8 mouse cellular contexts compared by ENCODE assay signal in the genomic region with DNA sequence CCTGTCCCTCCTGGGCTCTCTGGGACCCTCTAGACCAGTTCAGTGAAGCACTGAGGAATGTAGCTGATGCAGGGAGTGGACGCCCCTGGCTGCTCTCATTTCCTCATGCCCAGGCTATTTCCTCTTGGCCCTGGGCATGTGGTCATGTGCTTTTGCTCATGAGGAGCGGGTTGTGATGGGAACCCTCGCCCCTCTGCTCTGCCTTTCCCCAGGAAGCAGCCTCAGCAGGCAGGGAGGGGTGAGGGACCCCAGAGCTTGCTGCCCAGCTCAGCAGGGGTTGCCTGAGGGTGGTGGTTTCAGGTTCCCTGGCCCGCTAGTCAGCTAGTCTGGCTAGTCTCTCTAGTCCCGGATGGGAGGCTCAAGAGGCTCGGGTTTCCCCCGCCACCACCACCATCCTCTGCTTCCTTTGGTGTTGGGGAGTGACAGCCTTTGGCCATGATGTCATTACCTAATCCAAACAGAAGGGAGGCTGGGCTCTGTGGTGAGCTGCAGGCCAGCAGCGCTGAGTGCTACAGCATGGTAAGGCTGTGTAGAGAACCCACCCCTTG. TPM values are rescaled to one million over a fixed set of nuclear protein-coding genes. Genes with fewer than 3 reads are reported as not detected.
DNase-seq lines count a peak whose midpoint lies in the region; ATAC-seq and TF ChIP-seq lines count a peak whose summit lies in the region.

No protein-coding gene starts in this region.

- H3K79me3 ChIP-seq in C2C12 (ENCODE audit: low read depth): no peaks in the 10 kb centered on the region

- H3ac ChIP-seq in C2C12 (ENCODE audit: control insufficient read depth, insufficient read length, low read depth): peak overlapping the region; percentile 20

- H3K79me2 ChIP-seq in C2C12 (ENCODE audit: control insufficient read depth, insufficient read depth): peaks cover 13% of the 10 kb centered on the region

- H3K36me3 ChIP-seq in C2C12 (ENCODE audit: control insufficient read depth, insufficient read depth): no peaks in the 10 kb centered on the region
- H3K36me3 ChIP-seq in hindbrain, postnatal 0 days (ENCODE audit: insufficient read depth, low read length): no peaks in the 10 kb centered on the region
- no peaks in the 10 kb centered on the region for H3K36me3 ChIP-seq in liver, embryonic 13.5 days

- no peaks in the 10 kb centered on the region for H3K27me3 ChIP-seq in C2C12 (ENCODE audit: control insufficient read depth, insufficient read depth, insufficient read length)
- no peaks in the 10 kb centered on the region for H3K27me3 ChIP-seq in hindbrain, postnatal 0 days (ENCODE audit: insufficient read depth, low read length)
- H3K27me3 ChIP-seq in liver, embryonic 13.5 days: no peaks in the 10 kb centered on the region

- WGBS in hindbrain, postnatal 0 days: 12% methylated on average over 8 of the region's 8 CpGs
- WGBS in liver, embryonic 13.5 days (ENCODE audit: insufficient replicate concordance): under 1% methylated on average over 8 of the region's 8 CpGs

- peak; percentile 57 for DNase-seq in gastrocnemius, postnatal 10 days
- peak; percentile 53 for DNase-seq in hindbrain, postnatal 0 days (ENCODE audit: low spot score)
- no peak for DNase-seq in liver, embryonic 13.5 days
- DNase-seq in spleen, postnatal 10 days (ENCODE audit: low spot score in 2 of 2): no peak

- H3K4me2 ChIP-seq in hindbrain, postnatal 0 days (ENCODE audit: low read depth, low read length): no peak overlapping the region
- 0 out of 2 replicates have a peak overlapping the region, but pooled peaks have one; percentile 3 for H3K4me2 ChIP-seq in liver, embryonic 13.5 days

- H3K4me1 ChIP-seq in hindbrain, postnatal 0 days (ENCODE audit: insufficient read depth, low read length): peaks cover 5% of the 10 kb centered on the region; the same call in 1 of the 2 replicates
- peaks cover 17% of the 10 kb centered on the region for H3K4me1 ChIP-seq in liver, embryonic 13.5 days (replicated peaks)

- peak; percentile 47 for ATAC-seq in activated CD4-positive, CD25-positive, alpha-beta regulatory T cell, adult 4 months
- ATAC-seq in hindbrain, postnatal 0 days: peak; percentile 77
- peak; percentile 60 for ATAC-seq in liver, embryonic 13.5 days (ENCODE audit: low read depth)
- ATAC-seq in monocyte, adult 5-6 weeks (replicated peaks; ENCODE audit: insufficient number of reproducible peaks, low FRiP score, low TSS enrichment, poor library complexity, severe bottlenecking): peak; percentile 80
- ATAC-seq in erythroid progenitor cell, adult 5-6 weeks (replicated peaks; ENCODE audit: low FRiP score, poor library complexity, severe bottlenecking): no peak

- no peak for TF ChIP-seq CTCF in C2C12 (IDR thresholded peaks at IDR 0.05; ENCODE audit: control insufficient read depth, insufficient read depth, insufficient read length)
- no peak for TF ChIP-seq CTCF in hindbrain, postnatal 0 days (IDR thresholded peaks at IDR 0.05; ENCODE audit: low read depth)

- H3K27ac ChIP-seq in hindbrain, postnatal 0 days: peak overlapping the region; percentile 34; the same call in 1 of the 2 replicates
- no peak overlapping the region for H3K27ac ChIP-seq in liver, embryonic 13.5 days

- no peaks in the 10 kb centered on the region for H3K9me3 ChIP-seq in hindbrain, postnatal 0 days (ENCODE audit: low read length)
- H3K9me3 ChIP-seq in liver, embryonic 13.5 days (replicated peaks): no peaks in the 10 kb centered on the region

- H3K9ac ChIP-seq in hindbrain, postnatal 0 days (replicated peaks; ENCODE audit: low read length): peak overlapping the region; percentile 9; the same call in 1 of the 2 replicates
- no peak overlapping the region for H3K9ac ChIP-seq in liver, embryonic 13.5 days

- H3K4me3 ChIP-seq in C2C12 (ENCODE audit: insufficient read depth, poor library complexity, severe bottlenecking): no peak overlapping the region
- H3K4me3 ChIP-seq in hindbrain, postnatal 0 days (ENCODE audit: low read length): no peak overlapping the region
- no peak overlapping the region for H3K4me3 ChIP-seq in liver, embryonic 13.5 days (replicated peaks)

TF ChIP-seq in C2C12, 6 proteins besides CTCF, POLR2A, EP300 and RAD21:
- peak; percentile 33 for TF ChIP-seq CEBPB (IDR thresholded peaks at IDR 0.05; ENCODE audit: low read depth)
- TF ChIP-seq USF1 (IDR thresholded peaks at IDR 0.05; ENCODE audit: low read depth): peak; percentile 61
- peak; percentile 27 for TF ChIP-seq MAX (IDR thresholded peaks at IDR 0.05)
- peak; percentile 43 for TF ChIP-seq MYOD1 (IDR thresholded peaks at IDR 0.05; ENCODE audit: control insufficient read depth, insufficient read length, low read depth)
- TF ChIP-seq FOSL1 (IDR thresholded peaks at IDR 0.05; ENCODE audit: insufficient read depth, low read length, poor library complexity, severe bottlenecking): no peak
- TF ChIP-seq MYOG (IDR thresholded peaks at IDR 0.05; ENCODE audit: control insufficient read depth, extremely low read depth, insufficient read length): no peak
TF ChIP-seq in C2C12: peak in this region for 4.

RNA-seq across cellular contexts. Expression of gene Timp2, which starts 7.5 kb away (rescaled TPM):
- polyA plus RNA-seq in C2C12 (2012; fragmentation: generic; extraction: Trizol): 372 TPM
- 10 to 100 TPM; 10.2 to 11.2 TPM for polyA plus RNA-seq in activated CD4-positive, CD25-positive, alpha-beta regulatory T cell, adult 4 months (2017; shearing (Covaris generic))
- total RNA-seq in gastrocnemius, postnatal 10 days (2021): 100 to 1,000 TPM; 151 to 185 TPM
- total RNA-seq in hindbrain, postnatal 0 days (2014; rRNA removed): 164 and 170 TPM in 2 replicates
- 102 and 118 TPM in 2 replicates for polyA plus RNA-seq in hindbrain, postnatal 0 days (2015; fragmentation: Nextera tagmentation; extraction: Ambion mirVana)
- polyA plus RNA-seq in liver, embryonic 13.5 days (2015; fragmentation: Nextera tagmentation; extraction: Ambion mirVana): 5.5 and 5.7 TPM in 2 replicates
- 19.4 to 46.1 TPM (median 27.0 TPM) in 3 replicates for total RNA-seq in monocyte, adult 5-6 weeks (2017)
- total RNA-seq in erythroid progenitor cell, adult 5-6 weeks (2015; ENCODE audit: low replicate concordance): 11.3 and 14.1 TPM in 2 replicates
- 9.0 and 16.9 TPM in 2 replicates for total RNA-seq in erythroid progenitor cell, adult 5-6 weeks (2017; ENCODE audit: low replicate concordance)

RNA-seq across cellular contexts. Expression of gene Cep295nl, which starts 20.7 kb away (rescaled TPM):
- polyA plus RNA-seq in C2C12 (2012; fragmentation: generic; extraction: Trizol): 1.4 TPM
- under 1 TPM; 0.24 to 0.45 TPM for polyA plus RNA-seq in activated CD4-positive, CD25-positive, alpha-beta regulatory T cell, adult 4 months (2017; shearing (Covaris generic))
- total RNA-seq in gastrocnemius, postnatal 10 days (2021): 1 to 10 TPM; 1.2 to 2.7 TPM
- 0.31 and 1.2 TPM in 2 replicates for total RNA-seq in hindbrain, postnatal 0 days (2014; rRNA removed)
- 0.20 and 0.47 TPM in 2 replicates for polyA plus RNA-seq in hindbrain, postnatal 0 days (2015; fragmentation: Nextera tagmentation; extraction: Ambion mirVana)
- polyA plus RNA-seq in liver, embryonic 13.5 days (2015; fragmentation: Nextera tagmentation; extraction: Ambion mirVana): not detected in 2 replicates
- 1.6 to 2.8 TPM in 2 of 3 replicates, not detected in the other for total RNA-seq in monocyte, adult 5-6 weeks (2017)
- not detected in 2 replicates for total RNA-seq in erythroid progenitor cell, adult 5-6 weeks (2015; ENCODE audit: low replicate concordance)
- total RNA-seq in erythroid progenitor cell, adult 5-6 weeks (2017; ENCODE audit: low replicate concordance): not detected in 2 replicates

RNA-seq across cellular contexts. Expression of gene Lgals3bp, which starts 38.8 kb away (rescaled TPM):
- 6.6 TPM for polyA plus RNA-seq in C2C12 (2012; fragmentation: generic; extraction: Trizol)
- 100 to 1,000 TPM in 1 of 2 experiments, 10 to 100 TPM in 1; 98.4 to 147 TPM for polyA plus RNA-seq in activated CD4-positive, CD25-positive, alpha-beta regulatory T cell, adult 4 months (2017; shearing (Covaris generic))
- 10 to 100 TPM; 10.7 to 18.2 TPM for total RNA-seq in gastrocnemius, postnatal 10 days (2021)
- total RNA-seq in hindbrain, postnatal 0 days (2014; rRNA removed): 25.5 and 30.6 TPM in 2 replicates
- 15.4 and 18.5 TPM in 2 replicates for polyA plus RNA-seq in hindbrain, postnatal 0 days (2015; fragmentation: Nextera tagmentation; extraction: Ambion mirVana)
- polyA plus RNA-seq in liver, embryonic 13.5 days (2015; fragmentation: Nextera tagmentation; extraction: Ambion mirVana): 25.4 and 32.3 TPM in 2 replicates
- 16.7 to 76.6 TPM (median 44.4 TPM) in 3 replicates for total RNA-seq in monocyte, adult 5-6 weeks (2017)
- total RNA-seq in erythroid progenitor cell, adult 5-6 weeks (2015; ENCODE audit: low replicate concordance): 31.9 and 57.7 TPM in 2 replicates
- total RNA-seq in erythroid progenitor cell, adult 5-6 weeks (2017; ENCODE audit: low replicate concordance): 21.6 and 56.7 TPM in 2 replicates

RNA-seq across cellular contexts. Expression of gene Cant1, which starts 55.8 kb away (rescaled TPM):
- polyA plus RNA-seq in C2C12 (2012; fragmentation: generic; extraction: Trizol): 29.7 TPM
- polyA plus RNA-seq in activated CD4-positive, CD25-positive, alpha-beta regulatory T cell, adult 4 months (2017; shearing (Covaris generic)): 10 to 100 TPM; 21.3 to 23.3 TPM
- 10 to 100 TPM; 13.1 to 14.9 TPM for total RNA-seq in gastrocnemius, postnatal 10 days (2021)
- total RNA-seq in hindbrain, postnatal 0 days (2014; rRNA removed): 47.9 and 51.7 TPM in 2 replicates
- polyA plus RNA-seq in hindbrain, postnatal 0 days (2015; fragmentation: Nextera tagmentation; extraction: Ambion mirVana): 24.7 and 25.8 TPM in 2 replicates
- 8.3 and 9.4 TPM in 2 replicates for polyA plus RNA-seq in liver, embryonic 13.5 days (2015; fragmentation: Nextera tagmentation; extraction: Ambion mirVana)
- total RNA-seq in monocyte, adult 5-6 weeks (2017): 16.7 to 31.7 TPM (median 22.8 TPM) in 3 replicates
- total RNA-seq in erythroid progenitor cell, adult 5-6 weeks (2015; ENCODE audit: low replicate concordance): 5.4 and 8.0 TPM in 2 replicates
- total RNA-seq in erythroid progenitor cell, adult 5-6 weeks (2017; ENCODE audit: low replicate concordance): 6.9 and 11.3 TPM in 2 replicates

Comparison
In these comparisons a context has a peak if more than half of its experiments do, and no peak if none do; other contexts are left out.
1. DNase-seq: peak in gastrocnemius, postnatal 10 days (single experiment) and hindbrain, postnatal 0 days (single experiment); none in liver, embryonic 13.5 days (single experiment) and spleen, postnatal 10 days (0 of 2).